Mouse (Mus musculus): ENCODE measurements around the gene Defb48.

Defb48 gene

GRCm38 (mm10) chr14:62984410-62984809, at the start of gene Defb48:
Gene Defb48, minus strand, starts transcription at chr14:62984510.
- no peak for DNase-seq (ENCODE audit: low read depth, low spot score)

- DNase-seq (ENCODE audit: low read depth, low spot score), result no peak
Observed at GRCm38 (mm10) chr14:63020524-63021156, 36.3 kb upstream of the Defb48 start.

- no peak for DNase-seq (ENCODE audit: low read depth, low spot score)
Observed at GRCm38 (mm10) chr14:63014667-63015066, 30.4 kb upstream of the Defb48 start.

GRCm38 (mm10) chr14:63013082-63013481, 28.8 kb upstream of the Defb48 start:
- DNase-seq (ENCODE audit: low read depth, low spot score), result no peak

- no peak for DNase-seq (ENCODE audit: low read depth, low spot score)
Observed at GRCm38 (mm10) chr14:63011471-63011870, 27.2 kb upstream of the Defb48 start, which contains the start of gene Defb43. Gene Defb43, plus strand, starts transcription at chr14:63011771.

DNA sequence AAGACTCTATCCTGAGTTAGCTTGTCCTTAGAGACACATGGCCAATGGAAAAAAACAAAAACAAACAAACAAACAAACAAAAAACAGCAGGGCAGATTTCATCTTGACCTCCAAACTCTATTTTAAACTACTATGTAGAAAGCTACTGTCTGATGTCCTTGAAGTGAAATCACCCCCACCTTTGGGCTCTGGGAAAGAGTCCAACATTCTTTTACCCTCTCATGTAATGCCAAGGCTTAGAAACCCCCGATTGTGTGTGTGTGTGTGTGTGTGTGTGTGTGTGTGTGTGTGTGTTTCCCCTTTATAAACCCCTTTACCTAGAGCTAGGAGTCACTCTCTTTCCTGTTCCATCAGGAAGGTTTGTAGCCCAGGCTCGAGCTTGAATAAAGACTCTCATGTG, 18.3 kb upstream of the Defb48 start:
- DNase-seq (ENCODE audit: low read depth, low spot score), result no peak

GRCm38 (mm10) chr14:62998977-62999376, 14.7 kb upstream of the Defb48 start:
- DNase-seq (ENCODE audit: low read depth, low spot score), result no peak

GRCm38 (mm10) chr14:62997777-62998176, 13.5 kb upstream of the Defb48 start, which contains the start of gene Defb47:
Gene Defb47, plus strand, starts transcription at chr14:62998077.
- no peak for DNase-seq (ENCODE audit: low read depth, low spot score)

GRCm38 (mm10) chr14:62991849-62992510, 7.7 kb upstream of the Defb48 start:
- DNase-seq (ENCODE audit: low read depth, low spot score), result no peak

DNA sequence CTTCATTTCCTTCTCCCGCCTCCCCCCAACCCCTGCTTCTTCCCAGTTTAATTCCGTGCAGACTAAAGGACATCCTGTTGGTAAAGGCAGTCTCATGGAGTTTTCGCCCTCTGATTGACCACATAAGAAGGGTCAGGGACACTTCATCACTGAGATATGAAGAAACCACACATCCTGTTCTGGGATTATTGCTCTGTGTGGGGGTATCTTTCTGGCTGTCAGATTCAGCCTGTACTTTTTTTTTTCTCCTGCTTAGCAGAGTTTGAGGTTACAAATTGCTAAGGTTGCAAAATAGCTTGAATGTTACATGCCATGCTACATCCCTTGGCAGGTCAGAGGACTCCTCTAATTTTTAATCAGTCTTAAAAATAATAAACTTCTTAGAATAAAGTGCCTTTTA, 7.0 kb upstream of the Defb48 start:
- no peak for DNase-seq (ENCODE audit: low read depth, low spot score)

- no peak for DNase-seq (ENCODE audit: low read depth, low spot score)
Observed at GRCm38 (mm10) chr14:62979815-62980214, 4.5 kb downstream of the Defb48 start.

GRCm38 (mm10) chr14:62975046-62975445, 9.3 kb downstream of the Defb48 start:
- DNase-seq (ENCODE audit: low read depth, low spot score), result no peak

DNA sequence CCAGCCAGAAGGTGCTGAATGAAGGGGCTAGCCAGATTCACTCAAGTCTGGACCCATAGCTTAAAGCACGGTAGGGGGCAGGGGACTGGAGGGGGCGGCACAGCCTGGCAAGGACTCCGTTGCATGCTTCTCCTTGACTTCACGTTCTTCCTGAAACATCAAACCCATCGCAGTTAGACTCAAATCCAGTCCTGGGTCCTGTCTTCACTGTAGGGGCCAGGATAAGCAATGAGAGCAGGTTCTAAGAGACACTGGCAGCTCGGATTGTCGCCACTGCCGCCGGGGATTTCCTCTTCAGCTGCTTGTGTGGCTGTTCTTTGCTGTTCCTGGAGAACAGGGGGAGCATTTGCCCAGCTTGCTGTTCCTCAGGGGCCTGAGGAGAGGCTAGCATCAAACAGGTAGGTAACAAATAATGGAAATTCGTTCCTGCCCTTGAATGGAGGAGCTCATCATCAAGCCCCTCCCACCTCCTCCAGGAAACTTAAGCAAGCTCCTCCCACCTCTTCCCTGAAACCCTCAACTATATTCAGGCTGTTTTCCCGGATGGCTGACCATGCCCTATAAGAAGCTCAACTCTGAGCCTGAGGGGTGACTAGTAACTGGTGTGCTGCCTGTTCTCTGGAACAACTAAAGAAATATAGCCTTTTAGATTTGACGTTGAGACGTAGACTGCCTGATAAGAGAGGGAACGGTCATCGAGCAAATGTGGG, 18.3 kb downstream of the Defb48 start:
- DNase-seq (ENCODE audit: low read depth, low spot score), result no peak

DNA sequence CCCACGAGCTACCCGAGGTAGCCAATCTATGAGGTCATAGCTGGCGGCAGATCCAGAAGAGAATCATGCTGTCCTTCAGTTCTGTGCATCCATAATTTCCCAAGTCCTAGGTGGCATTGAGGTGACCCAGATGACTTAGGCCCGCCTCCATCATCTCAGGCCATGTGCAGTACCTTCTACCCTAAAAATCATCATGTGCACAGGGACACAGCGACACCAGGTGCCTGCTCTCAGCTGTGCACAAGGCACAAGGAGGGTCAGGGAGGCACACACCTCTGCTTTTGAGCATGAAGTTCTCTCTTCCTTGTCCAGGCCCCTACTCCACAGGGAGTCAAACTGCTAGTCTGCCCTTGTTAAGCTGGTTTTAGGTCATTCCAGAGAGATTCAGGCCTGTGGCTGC, 19.0 kb downstream of the Defb48 start:
- DNase-seq (ENCODE audit: low read depth, low spot score), result no peak

- DNase-seq (ENCODE audit: low read depth, low spot score), result no peak
Observed at GRCm38 (mm10) chr14:62963632-62964031, 20.7 kb downstream of the Defb48 start.

GRCm38 (mm10) chr14:62956091-62956490, 28.2 kb downstream of the Defb48 start:
- DNase-seq (ENCODE audit: low read depth, low spot score), result no peak

GRCm38 (mm10) chr14:62946794-62947193, 37.5 kb downstream of the Defb48 start:
- DNase-seq (ENCODE audit: low read depth, low spot score), result no peak

GRCm38 (mm10) chr14:62940383-62941074, 43.8 kb downstream of the Defb48 start:
- DNase-seq (ENCODE audit: low read depth, low spot score), result no peak

DNA sequence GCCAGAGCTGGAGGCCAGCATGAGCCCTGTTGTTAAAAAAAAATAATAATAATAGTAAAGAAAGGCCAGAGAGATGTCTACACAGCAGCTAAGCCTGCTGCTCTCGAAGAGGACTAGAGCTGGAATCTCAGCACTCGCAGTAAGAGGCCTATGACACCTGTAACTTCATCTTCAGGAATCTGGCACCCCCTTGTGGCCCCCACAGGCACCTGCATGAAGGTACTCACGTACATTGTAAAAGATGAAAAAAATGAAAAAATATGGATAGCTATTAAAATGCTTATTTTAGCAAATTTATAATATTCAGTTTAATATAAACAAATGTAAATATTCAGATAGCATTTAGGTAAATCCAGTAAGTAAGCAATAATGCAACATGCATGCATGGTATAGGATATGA, 44.9 kb downstream of the Defb48 start:
- DNase-seq (ENCODE audit: low read depth, low spot score), result no peak

DNA sequence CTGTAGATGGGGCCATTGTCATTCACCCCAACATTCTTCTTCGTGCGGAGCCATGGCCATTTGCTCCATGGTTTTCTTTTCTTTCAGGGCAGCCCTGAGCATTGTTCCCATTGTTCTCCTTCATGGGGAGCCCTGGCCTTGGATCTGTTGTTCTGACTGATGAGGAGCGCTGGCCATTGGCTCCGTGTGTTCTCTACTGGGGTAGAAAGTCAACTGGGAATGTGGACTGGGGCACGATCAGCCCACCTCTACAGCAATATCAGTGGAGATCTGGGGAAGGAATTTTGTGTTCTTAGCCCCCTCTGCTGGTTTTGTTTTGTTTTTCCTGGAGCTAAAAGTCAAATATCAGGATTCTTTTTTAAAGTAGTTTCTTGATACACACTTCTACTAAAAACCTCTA, 46.6 kb downstream of the Defb48 start:
- DNase-seq (ENCODE audit: low read depth, low spot score), result no peak

- DNase-seq (ENCODE audit: low read depth, low spot score), result no peak
Observed at GRCm38 (mm10) chr14:62936631-62937380, 47.5 kb downstream of the Defb48 start.
